Mouse (Mus musculus) midbrain, embryonic 16.5 days (tissue): Measurements from ENCODE around the gene Rfng. TPM values are rescaled to one million over a fixed set of nuclear protein-coding genes. Genes with fewer than 3 reads are reported as not detected.
"Not testable (repeated sequence)": the region's sequence is repeated elsewhere in the genome, so short reads cannot be mapped to it uniquely, and the experiment has no call there.

Experiments used
- ATAC-seq: fragments of 200-750 bp; cut with Nextera tagmentation; 2 replicates; pipeline ENCODE4 v1.8.0; 2017; ENCODE audit warnings: moderate TSS enrichment
- H3K27ac ChIP-seq: fragments of 300-500 bp; sonication (generic); 2 replicates; pipeline ENCODE4 v1.5.1; 2014; ENCODE audit warnings: mild to moderate bottlenecking, low read length, mixed read lengths
- H3K27me3 ChIP-seq: fragments of 300-500 bp; sonication (generic); 2 replicates; pipeline ENCODE4 v1.6.1; 2014; ENCODE audit warnings: low read depth, low read length, mixed read lengths; ENCODE audit not compliant: control insufficient read depth, insufficient read depth
- H3K36me3 ChIP-seq: fragments of 300-500 bp; sonication (generic); 2 replicates; pipeline ENCODE4 v1.6.1; 2014; ENCODE audit warnings: mild to moderate bottlenecking, low read length, moderate library complexity, mixed read lengths; ENCODE audit not compliant: control insufficient read depth, insufficient read depth
- H3K4me1 ChIP-seq: fragments of 300-500 bp; sonication (generic); 2 replicates; pipeline ENCODE4 v1.6.1; 2014; ENCODE audit warnings: mild to moderate bottlenecking, low read length, mixed read lengths; ENCODE audit not compliant: control insufficient read depth, insufficient read depth
- H3K4me2 ChIP-seq: fragments of 300-500 bp; sonication (generic); 2 replicates; pipeline ENCODE4 v1.6.1; 2014; ENCODE audit warnings: mild to moderate bottlenecking, low read length, mixed read lengths
- H3K4me3 ChIP-seq: fragments of 300-500 bp; sonication (generic); 2 replicates; pipeline ENCODE4 v1.5.1; 2014; ENCODE audit warnings: low read depth, mild to moderate bottlenecking, low read length, moderate library complexity, mixed read lengths
- H3K9ac ChIP-seq: fragments of 300-500 bp; sonication (generic); 2 replicates; pipeline ENCODE4 v1.6.1; 2014; ENCODE audit warnings: low read depth, low read length, mixed read lengths
- H3K9me3 ChIP-seq: fragments of 300-500 bp; sonication (generic); replicated peaks from 2 replicates; pipeline ENCODE4 v1.6.1; 2014; ENCODE audit warnings: mild to moderate bottlenecking, low read length, mixed read lengths; ENCODE audit not compliant: control insufficient read depth, poor library complexity, severe bottlenecking
- WGBS: fragments of 180-500 bp; shearing (Covaris S2); extraction: QIAGEN DNeasy Blood & Tissue Kit; methylation state at CpG from one replicate; pipeline ENCODE4 v1.1.7; 2014; 5-methylcytosine and 5-hydroxymethylcytosine counted together
- polyA plus RNA-seq: library from polyadenylated mRNA; unstranded; fragments of >200 nt; fragmentation: Nextera tagmentation; extraction: Ambion mirVana; gene quantifications from 2 replicates; pipeline ENCODE4 v1.2.1, GENCODE M21; 2015

Rfng gene
- 133 and 145 TPM in 2 replicates for polyA plus RNA-seq

DNA sequence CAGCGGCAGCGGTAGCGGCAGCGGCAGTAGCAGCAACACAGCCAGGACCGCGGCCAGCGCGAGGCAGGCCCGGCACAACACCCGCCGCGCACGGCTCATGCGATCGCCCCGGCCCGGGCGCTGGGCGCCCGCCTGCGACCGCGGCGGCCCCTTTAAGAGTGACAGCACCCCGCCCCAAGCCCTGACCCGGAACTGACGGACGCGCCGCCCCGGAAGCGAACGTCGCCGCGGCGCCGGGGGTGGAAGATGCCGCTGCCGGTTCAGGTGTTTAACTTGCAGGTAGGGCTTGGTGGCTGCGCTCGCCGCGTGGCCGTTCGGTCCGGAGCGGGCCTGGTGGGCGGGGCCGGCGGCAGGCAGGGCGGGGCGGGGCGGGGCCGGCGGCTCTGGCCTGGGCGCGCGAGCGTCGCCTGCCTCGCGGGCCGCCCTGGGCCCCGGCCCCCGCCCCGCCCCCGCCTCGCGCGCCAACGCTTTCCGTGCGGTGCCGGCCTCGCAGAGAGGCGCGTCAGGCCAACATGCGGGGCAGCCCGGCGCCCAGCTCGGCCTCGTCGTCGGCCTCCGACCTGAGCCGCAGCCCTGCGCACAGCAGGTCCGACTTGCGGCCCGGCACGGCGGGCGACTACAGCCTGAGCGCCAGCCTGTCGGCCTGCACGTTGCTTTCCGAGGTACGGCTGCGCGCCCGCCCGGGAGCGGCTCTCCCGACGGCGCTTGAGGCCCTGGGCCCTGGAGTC is at the start of gene Rfng, which contains the start of gene Gps1:
Gene Rfng (minus strand): TSS at position 144 of the 728 bp plus-strand sequence.
Gene Gps1 (plus strand): TSS at position 209 of the 728 bp plus-strand sequence.
- ATAC-seq, result peak; percentile 91
- no peaks in the 10 kb centered on the region for H3K27me3 ChIP-seq
- no peaks in the 10 kb centered on the region for H3K9me3 ChIP-seq
- peak within 1 kb of the TSS; percentile 96 for H3K9ac ChIP-seq
- H3K4me3 ChIP-seq, result peak within 1 kb of the TSS; percentile 66
- WGBS, result under 1% methylated on average over 90 of the region's 107 CpGs
- peak within 1 kb of the TSS; percentile 92 for H3K4me2 ChIP-seq
- H3K36me3 ChIP-seq, result peaks cover 28% of the 10 kb centered on the region
- H3K4me1 ChIP-seq, result peaks cover 19% of the 10 kb centered on the region
- peak within 1 kb of the TSS; percentile 70 for H3K27ac ChIP-seq

GRCm38 (mm10) chr11:120832962-120833361 is 49.0 kb upstream of the Rfng start:
- H3K36me3 ChIP-seq, H3K27me3 ChIP-seq, H3K4me1 ChIP-seq, H3K9me3 ChIP-seq, ATAC-seq, H3K4me3 ChIP-seq, H3K4me2 ChIP-seq, H3K9ac ChIP-seq: not testable (repeated sequence)
- WGBS, result 94% methylated on average over 5 of the region's 5 CpGs
- H3K27ac ChIP-seq, result peak overlapping the region; percentile 26; the same call in 1 of the 2 replicates

DNA sequence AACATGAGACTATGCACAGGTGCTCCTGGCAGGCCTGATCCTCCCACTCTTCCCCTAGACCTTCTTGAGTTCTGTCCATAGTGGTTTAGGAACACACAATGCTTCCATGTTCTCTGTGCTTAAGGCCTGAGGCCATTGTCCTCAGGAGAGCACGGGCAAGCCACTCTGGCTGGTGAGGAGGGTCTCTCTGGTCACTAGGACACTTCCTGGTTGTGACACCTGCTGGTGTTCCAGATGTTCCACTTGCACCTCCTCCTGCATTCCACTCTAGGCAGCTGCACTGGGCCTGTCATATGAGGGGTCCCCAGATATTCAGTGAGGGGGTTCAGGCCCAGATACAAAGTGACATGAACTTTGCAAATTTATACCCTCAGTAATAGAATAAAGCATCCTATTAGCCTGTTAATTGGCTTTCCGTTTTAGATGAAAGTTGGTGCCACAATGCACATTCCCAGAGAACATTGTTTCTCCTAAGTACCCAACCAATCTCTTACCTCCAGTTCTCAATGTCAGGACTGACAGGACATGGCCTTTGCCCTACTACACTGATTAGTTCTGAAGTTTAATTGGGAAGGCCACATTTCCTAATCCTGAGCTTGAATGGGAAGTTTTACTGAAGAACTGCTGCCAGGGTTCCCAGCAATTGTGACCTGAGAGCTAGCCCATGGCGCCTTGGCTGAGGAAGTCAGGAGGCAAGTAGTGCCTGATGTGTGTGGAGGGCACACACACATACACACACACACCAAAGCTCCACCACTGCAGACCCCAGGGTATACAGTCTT is 47.8 kb upstream of the Rfng start:
- H3K27ac ChIP-seq, result no peak overlapping the region
- no peak overlapping the region for H3K4me2 ChIP-seq
- H3K4me3 ChIP-seq, result no peak overlapping the region
- no peaks in the 10 kb centered on the region for H3K9me3 ChIP-seq
- H3K36me3 ChIP-seq, result no peaks in the 10 kb centered on the region
- no peak for ATAC-seq
- no peaks in the 10 kb centered on the region for H3K27me3 ChIP-seq
- 84% methylated on average over 3 of the region's 3 CpGs for WGBS
- no peak overlapping the region for H3K9ac ChIP-seq
- H3K4me1 ChIP-seq, result 0 out of 2 replicates have a peak, but pooled peaks cover 5% of the 10 kb centered on the region

DNA sequence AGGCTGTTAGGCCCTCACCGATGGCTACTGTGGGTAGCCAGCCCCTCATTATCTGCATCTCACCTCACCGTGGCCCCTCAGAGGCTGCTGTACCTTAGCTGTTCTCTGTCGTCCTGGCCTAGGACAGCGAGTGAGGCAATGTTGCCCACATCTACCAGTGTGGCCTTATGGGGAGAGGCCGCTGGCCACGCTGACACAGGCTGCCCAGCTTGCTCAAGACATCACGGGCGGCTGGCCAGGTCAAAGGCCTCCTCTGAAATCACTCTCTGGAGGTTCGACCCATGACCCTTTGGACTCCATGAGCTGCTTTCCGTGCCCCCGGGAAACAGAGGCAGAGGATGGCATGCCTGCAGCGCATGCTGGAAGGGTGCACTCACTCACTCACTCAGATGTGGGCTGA is 46.7 kb upstream of the Rfng start:
- H3K9me3 ChIP-seq, result no peaks in the 10 kb centered on the region
- no peak for ATAC-seq
- WGBS, result 88% methylated on average over 12 of the region's 12 CpGs

GRCm38 (mm10) chr11:120829757-120830532 is 45.9 kb upstream of the Rfng start:
- no peak overlapping the region for H3K9ac ChIP-seq
- no peaks in the 10 kb centered on the region for H3K9me3 ChIP-seq
- no peak overlapping the region for H3K27ac ChIP-seq
- no peaks in the 10 kb centered on the region for H3K27me3 ChIP-seq
- peaks cover 15% of the 10 kb centered on the region for H3K4me1 ChIP-seq
- WGBS, result 91% methylated on average over 10 of the region's 10 CpGs
- no peak overlapping the region for H3K4me2 ChIP-seq
- ATAC-seq, result no peak
- H3K36me3 ChIP-seq, result no peaks in the 10 kb centered on the region
- H3K4me3 ChIP-seq, result no peak overlapping the region

More for the DNA sequence above, 46.7 kb upstream of the Rfng start:
- H3K4me1 ChIP-seq, result peaks cover 7% of the 10 kb centered on the region; the same call in 1 of the 2 replicates
- H3K27me3 ChIP-seq, result no peaks in the 10 kb centered on the region
- no peak overlapping the region for H3K9ac ChIP-seq
- H3K4me2 ChIP-seq, result no peak overlapping the region
- no peak overlapping the region for H3K27ac ChIP-seq
- H3K36me3 ChIP-seq, result no peaks in the 10 kb centered on the region
- H3K4me3 ChIP-seq, result no peak overlapping the region

DNA sequence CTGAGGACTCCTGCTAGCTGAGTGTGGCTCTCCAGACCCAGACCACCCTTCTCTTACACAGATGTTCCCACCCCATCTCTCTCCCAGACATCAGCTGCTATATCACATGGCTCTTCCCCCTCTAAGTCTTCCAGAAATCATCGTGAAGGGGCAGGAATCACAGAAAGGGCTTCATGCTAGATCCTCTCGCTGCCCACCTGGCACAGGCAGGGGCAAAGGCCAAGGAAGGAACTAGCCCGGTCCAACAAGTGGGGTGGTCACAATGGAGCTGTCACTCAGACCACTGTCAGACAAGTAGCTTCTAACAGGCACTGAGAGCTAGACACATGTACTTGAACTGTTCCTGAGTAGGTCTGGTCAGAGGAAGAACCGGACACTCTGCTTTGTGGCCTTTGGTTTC is 44.4 kb upstream of the Rfng start:
- Histone ChIP-seq H3K4me2 (no peak overlapping the region), H3K4me3 (no peak overlapping the region), H3K27ac (no peak overlapping the region), H3K9ac (no peak overlapping the region), H3K36me3 (no peaks in the 10 kb centered on the region), H3K9me3 (no peaks in the 10 kb centered on the region), H3K27me3 (no peaks in the 10 kb centered on the region), H3K4me1 (peaks cover 11% of the 10 kb centered on the region)
- 77% methylated on average over 4 of the region's 4 CpGs for WGBS
- no peak for ATAC-seq

GRCm38 (mm10) chr11:120826016-120826953 is 42.3 kb upstream of the Rfng start:
- Histone ChIP-seq H3K4me2 (no peak overlapping the region), H3K27ac (peak overlapping the region; percentile 100), H3K4me1 (peaks cover 29% of the 10 kb centered on the region), H3K4me3 (no peak overlapping the region), H3K9me3 (no peaks in the 10 kb centered on the region), H3K27me3 (no peaks in the 10 kb centered on the region), H3K36me3 (no peaks in the 10 kb centered on the region; the same call in 1 of the 2 replicates), H3K9ac (peak overlapping the region; percentile 98; the same call in 1 of the 2 replicates)
- WGBS, result 86% methylated on average over 8 of the region's 8 CpGs
- no peak for ATAC-seq
